Mouse (Mus musculus) CH12.LX (cell line): ENCODE results near the gene Pex16. TPM values are rescaled to one million over a fixed set of nuclear protein-coding genes. Genes with fewer than 3 reads are reported as not detected.

Source experiments
- DNase-seq: peaks from one replicate; pipeline ENCODE4 v3.0.0-alpha.2; 2013; ENCODE audit errors: extremely low read depth
- H3K27ac ChIP-seq: 2 replicates; pipeline ENCODE4 v1.5.1; 2012; ENCODE audit warnings: low read depth, mild to moderate bottlenecking, control low read depth, moderate library complexity; ENCODE audit not compliant: insufficient read depth
- H3K27me3 ChIP-seq: replicated peaks from 2 replicates; pipeline ENCODE3; 2012; ENCODE audit warnings: inconsistent platforms
- H3K36me3 ChIP-seq, 2 experiments: replicated peaks in 1 of 2; 2 replicates each; pipeline versions ENCODE3 to v1.6.1; 2012; ENCODE audit warnings: inconsistent platforms in 1 of 2, low read length in 1 of 2, mild to moderate bottlenecking in 1 of 2, mixed read lengths in 1 of 2, moderate library complexity in 1 of 2; ENCODE audit not compliant: control insufficient read depth in 1 of 2, insufficient read depth in 1 of 2
- H3K4me1 ChIP-seq, 2 experiments: 2 replicates each; pipeline ENCODE4 v1.6.1; 2012; ENCODE audit warnings: inconsistent platforms in 1 of 2, moderate library complexity in 1 of 2; ENCODE audit not compliant: insufficient read depth in 2 of 2, control insufficient read depth in 1 of 2
- H3K4me2 ChIP-seq: 2 replicates; pipeline ENCODE4 v1.6.1; 2012; ENCODE audit warnings: low read depth, mild to moderate bottlenecking, control low read depth; ENCODE audit not compliant: poor library complexity, insufficient read depth, severe bottlenecking
- H3K4me3 ChIP-seq, 3 experiments: fragments of 150-350 bp in 1 of 3; sonication (generic) in 1 of 3; replicated peaks in 1 of 3; 2 replicates each; pipeline versions ENCODE3 to v1.5.1; 2011 to 2012; ENCODE audit warnings: low read depth in 2 of 3, low read length in 2 of 3, mild to moderate bottlenecking in 2 of 3, moderate library complexity in 2 of 3, control low read depth in 1 of 3, improper control_type of control experiment in 1 of 3, inconsistent platforms in 1 of 3, mixed read lengths in 1 of 3; ENCODE audit not compliant: poor library complexity in 1 of 3
- H3K79me2 ChIP-seq: replicated peaks from 2 replicates; pipeline ENCODE4 v1.6.1; 2012; ENCODE audit warnings: mild to moderate bottlenecking, moderate library complexity; ENCODE audit not compliant: control insufficient read depth, poor library complexity, insufficient read depth, severe bottlenecking; ENCODE audit errors: extremely low read depth
- H3K9ac ChIP-seq: 2 replicates; pipeline ENCODE4 v1.6.1; 2012; ENCODE audit warnings: low read depth, mild to moderate bottlenecking, control low read depth, moderate library complexity; ENCODE audit not compliant: insufficient read depth
- H3K9me3 ChIP-seq: replicated peaks from 2 replicates; pipeline ENCODE3; 2012; ENCODE audit warnings: low read length, inconsistent platforms, mixed read lengths
- BHLHE40 ChIP-seq: IDR thresholded peaks from 2 replicates; pipeline ENCODE4 v1.6.1; 2011; ENCODE audit warnings: mild to moderate bottlenecking, low read depth, low read length, improper control_type of control experiment
- CHD1 ChIP-seq: IDR thresholded peaks from 2 replicates; pipeline ENCODE4 v1.6.1; 2012; ENCODE audit warnings: low read depth, low read length, improper control_type of control experiment, inconsistent platforms
- E2F4 ChIP-seq: IDR thresholded peaks from 2 replicates; pipeline ENCODE4 v1.6.1; 2011; ENCODE audit warnings: low read depth, low read length, improper control_type of control experiment; ENCODE audit not compliant: insufficient replicate concordance
- EP300 ChIP-seq: IDR thresholded peaks from 2 replicates; pipeline ENCODE4 v1.6.1; 2011; ENCODE audit warnings: low read length, improper control_type of control experiment
- ETS1 ChIP-seq: conservative IDR thresholded peaks from 2 replicates; pipeline ENCODE4 v1.6.1; 2012; ENCODE audit warnings: low read depth, mild to moderate bottlenecking, inconsistent platforms, low read length, improper control_type of control experiment, moderate library complexity
- JUND ChIP-seq: conservative IDR thresholded peaks from 2 replicates; pipeline ENCODE4 v1.6.1; 2011; ENCODE audit warnings: low read depth, low read length, improper control_type of control experiment
- MAFK ChIP-seq: IDR thresholded peaks from 2 replicates; pipeline ENCODE4 v1.6.1; 2011; ENCODE audit warnings: low read length, improper control_type of control experiment; ENCODE audit not compliant: insufficient replicate concordance
- MAX ChIP-seq: IDR thresholded peaks from 2 replicates; pipeline ENCODE4 v1.6.1; 2011; ENCODE audit warnings: low read length, improper control_type of control experiment
- MAZ ChIP-seq: IDR thresholded peaks from 2 replicates; pipeline ENCODE4 v1.6.1; 2012; ENCODE audit warnings: low read depth, mild to moderate bottlenecking, inconsistent platforms, low read length, improper control_type of control experiment, moderate library complexity
- MXI1 ChIP-seq: IDR thresholded peaks from 2 replicates; pipeline ENCODE4 v1.6.1; 2011; ENCODE audit warnings: mild to moderate bottlenecking, low read depth, low read length, improper control_type of control experiment
- NELFE ChIP-seq: IDR thresholded peaks from 2 replicates; pipeline ENCODE4 v1.6.1; 2011; ENCODE audit warnings: low read depth, low read length, improper control_type of control experiment
- NRF1 ChIP-seq: IDR thresholded peaks from 2 replicates; pipeline ENCODE4 v1.6.1; 2014; ENCODE audit warnings: low read depth, mild to moderate bottlenecking, inconsistent platforms, low read length, improper control_type of control experiment, moderate library complexity
- PAX5 ChIP-seq: IDR thresholded peaks from 2 replicates; pipeline ENCODE4 v1.6.1; 2012; ENCODE audit warnings: low read length, inconsistent platforms, mixed read lengths
- POLR2A ChIP-seq: IDR thresholded peaks from 2 replicates; pipeline ENCODE4 v1.6.1; 2011; ENCODE audit warnings: low read depth, mild to moderate bottlenecking, improper control_type of control experiment, low read length
- RAD21 ChIP-seq: IDR thresholded peaks from 2 replicates; pipeline ENCODE4 v1.6.1; 2011; ENCODE audit warnings: low read depth, mild to moderate bottlenecking, low read length, improper control_type of control experiment, moderate library complexity
- TCF12 ChIP-seq: IDR thresholded peaks from 2 replicates; pipeline ENCODE4 v1.6.1; 2014; ENCODE audit warnings: low read depth, mild to moderate bottlenecking, inconsistent platforms, low read length, improper control_type of control experiment
- ZC3H11A ChIP-seq: IDR thresholded peaks from 2 replicates; pipeline ENCODE4 v1.6.1; 2012; ENCODE audit warnings: low read depth, mild to moderate bottlenecking, inconsistent platforms, low read length, improper control_type of control experiment
- ZNF384 ChIP-seq: IDR thresholded peaks from 2 replicates; pipeline ENCODE4 v1.6.1; 2012; ENCODE audit warnings: low read depth, low read length, improper control_type of control experiment, inconsistent platforms
- dilution Hi-C: fragments of 300-500 bp; cut with MboI; formaldehyde crosslinking; loops from 2 replicates; pipeline ENCODE4 v1.14.3; 2020; ENCODE audit warnings: low sequenced_read_pairs; ENCODE audit not compliant: extremely low pct_unique_long_range_greater_than_20kb, extremely low pct_ligation_motif_present
- in situ Hi-C: fragments of 300-500 bp; cut with MboI; formaldehyde crosslinking; loops from 3 replicates; pipeline ENCODE4 v1.14.3; 2019; ENCODE audit warnings: low sequenced_read_pairs, low pct_ligation_motif_present, low pct_unique_long_range_greater_than_20kb, mixed read lengths
- polyA plus RNA-seq: library from polyadenylated mRNA; unstranded; fragments of >175 nt; gene quantifications from 2 replicates; pipeline ENCODE4 v1.2.1, GENCODE M21; 2012; ENCODE audit warnings: low read depth; ENCODE audit not compliant: insufficient read length
- total RNA-seq, 2 experiments: library from RNA; depleted of rRNA; stranded (reverse); fragments of 300-350 nt in 1 of 2; fragments of >200 nt in 1 of 2; gene quantifications; 2 replicates each; pipeline ENCODE4 v1.2.3; 2012 to 2014

Gene Pex16
- total and polyA plus RNA-seq, 3 experiments = 28.7 to 44.0 (median 36.6) TPM

GRCm38 (mm10) chr2:92385113-92386051 is 10.9 kb downstream of the Pex16 start:
- in situ Hi-C loops (no loop called here), dilution Hi-C loops (no loop called here)
- no peak for TF ChIP-seq MAX
- TF ChIP-seq NRF1 = no peak
- TF ChIP-seq BHLHE40 = no peak
- TF ChIP-seq MAZ = no peak
- no peak for TF ChIP-seq CHD1
- TF ChIP-seq, all 38 proteins: peak for 0

GRCm38 (mm10) chr2:92386821-92387570 is 12.5 kb downstream of the Pex16 start:
- no peak overlapping the region for H3K27ac ChIP-seq
- no peak overlapping the region for H3K4me2 ChIP-seq
- no peak overlapping the region for H3K9ac ChIP-seq
- H3K9me3 ChIP-seq = no peaks in the 10 kb centered on the region
- in situ Hi-C loops = no loop called here
- no peaks in the 10 kb centered on the region for H3K79me2 ChIP-seq
- peaks cover 1 to 33% of the 10 kb centered on the region in 2 experiments; a peak in 3 of 4 replicates for H3K4me1 ChIP-seq
- H3K27me3 ChIP-seq = no peaks in the 10 kb centered on the region
- DNase-seq = no peak
- no peak overlapping the region for H3K4me3 ChIP-seq
- dilution Hi-C loops = no loop called here
- TF ChIP-seq MAZ = no peak
- H3K36me3 ChIP-seq = peaks cover 36 to 85% of the 10 kb centered on the region in 2 experiments

More at GRCm38 (mm10) chr2:92385113-92386051, 10.9 kb downstream of the Pex16 start:
- Histone ChIP-seq H3K9ac (no peak overlapping the region), H3K4me3 (no peak overlapping the region), H3K36me3 (peaks cover 52 to 99% of the 10 kb centered on the region in 2 experiments), H3K27me3 (no peaks in the 10 kb centered on the region), H3K79me2 (no peaks in the 10 kb centered on the region), H3K9me3 (no peaks in the 10 kb centered on the region), H3K27ac (no peak overlapping the region), H3K4me2 (no peak overlapping the region), H3K4me1 (peaks cover 4 to 30% of the 10 kb centered on the region in 2 experiments)
- no peak for DNase-seq

GRCm38 (mm10) chr2:92387646-92388045 is 13.2 kb downstream of the Pex16 start:
- H3K36me3 ChIP-seq = peaks cover 29 to 79% of the 10 kb centered on the region in 2 experiments
- in situ Hi-C loops = no loop called here
- no peak overlapping the region for H3K4me3 ChIP-seq
- H3K4me1 ChIP-seq = peaks cover 6 to 36% of the 10 kb centered on the region in 2 experiments; a peak in 3 of 4 replicates
- dilution Hi-C loops = no loop called here
- H3K27me3 ChIP-seq = no peaks in the 10 kb centered on the region
- TF ChIP-seq NELFE = no peak
- no peak for TF ChIP-seq TCF12
- TF ChIP-seq ZNF384 = no peak
- no peak for TF ChIP-seq ZC3H11A
- TF ChIP-seq BHLHE40 = no peak
- TF ChIP-seq JUND = no peak
- no peak for TF ChIP-seq ETS1
- TF ChIP-seq EP300 = no peak
- no peak for TF ChIP-seq MAZ
- no peak for TF ChIP-seq E2F4
- no peak for TF ChIP-seq MAFK
- no peak for TF ChIP-seq MXI1
- TF ChIP-seq PAX5 = no peak
- no peak for TF ChIP-seq RAD21
- no peak for TF ChIP-seq POLR2A
- no peak overlapping the region for H3K4me2 ChIP-seq
- H3K79me2 ChIP-seq = no peaks in the 10 kb centered on the region
- no peaks in the 10 kb centered on the region for H3K9me3 ChIP-seq
- DNase-seq = no peak
- H3K27ac ChIP-seq = no peak overlapping the region
- no peak overlapping the region for H3K9ac ChIP-seq
